Mouse (Mus musculus) olfactory bulb, adult 2 months (tissue): ENCODE data around the gene Chka. TPM values are rescaled to one million over a fixed set of nuclear protein-coding genes. Genes with fewer than 3 reads are reported as not detected.
A peak's percentile ranks its signal among the peaks of the same experiment; 100 is the strongest.

Source experiments
- H3K27ac ChIP-seq: fragments of 200-500 bp; 2 replicates; pipeline ENCODE4 v1.5.1; 2012; ENCODE audit warnings: low read depth, low read length; ENCODE audit not compliant: insufficient read depth
- H3K4me1 ChIP-seq: fragments of 200-500 bp; 2 replicates; pipeline ENCODE4 v1.6.1; 2012; ENCODE audit warnings: low read length; ENCODE audit not compliant: control insufficient read depth, insufficient read depth
- H3K4me3 ChIP-seq: fragments of 200-500 bp; 2 replicates; pipeline ENCODE4 v1.5.1; 2012; ENCODE audit warnings: mild to moderate bottlenecking, low read depth, low read length, moderate library complexity; ENCODE audit not compliant: insufficient read depth
- CTCF ChIP-seq: fragments of 200-500 bp; IDR thresholded peaks from 2 replicates; pipeline ENCODE4 v1.5.1; 2012; ENCODE audit warnings: low read depth, mild to moderate bottlenecking, low read length, moderate library complexity; ENCODE audit not compliant: insufficient read depth
- POLR2A ChIP-seq: fragments of 200-500 bp; IDR thresholded peaks from 2 replicates; pipeline ENCODE4 v1.6.1; 2012; ENCODE audit warnings: mild to moderate bottlenecking, low read depth, low read length, moderate library complexity; ENCODE audit not compliant: insufficient read depth
- WGBS: fragments of 180-500 bp; shearing (Covaris S2); methylation state at CpG from one replicate; pipeline ENCODE4 v1.1.7; 2018; 5-methylcytosine and 5-hydroxymethylcytosine counted together
- polyA plus RNA-seq: library from polyadenylated mRNA; stranded (reverse); fragments of >200 nt; gene quantifications from 2 replicates; pipeline ENCODE4 v1.2.4, GENCODE M21; 2012; ENCODE audit warnings: low replicate concordance; ENCODE audit not compliant: missing spikeins, insufficient read depth, insufficient read length

Chka gene
- polyA plus RNA-seq, 1 experiment, result not detected

GRCm38 (mm10) chr19:3906326-3906725, 54.8 kb downstream of the Chka start:
- no peak for TF ChIP-seq POLR2A
- no peak for TF ChIP-seq CTCF
- Histone ChIP-seq H3K27ac (no peak overlapping the region), H3K4me3 (peak overlapping the region; percentile 55), H3K4me1 (peaks cover 43% of the 10 kb centered on the region)
- WGBS, result 57% methylated on average over 10 of the region's 10 CpGs

- TF ChIP-seq CTCF (no peak), POLR2A (no peak)
- peak within 1 kb of the TSS; percentile 55 for H3K4me3 ChIP-seq
- H3K27ac ChIP-seq, result no peak within 1 kb of the TSS
- peaks cover 48% of the 10 kb centered on the region for H3K4me1 ChIP-seq
- 8% methylated on average over 36 of the region's 36 CpGs for WGBS
Observed at GRCm38 (mm10) chr19:3906795-3907786, 55.5 kb downstream of the Chka start, which contains the start of gene Tcirg1. Gene Tcirg1, minus strand, starts transcription at chr19:3907133.

- TF ChIP-seq CTCF (no peak), POLR2A (no peak)
- H3K4me3 ChIP-seq, result no peak overlapping the region
- 73% methylated on average over 8 of the region's 8 CpGs for WGBS
- H3K4me1 ChIP-seq, result peaks cover 38% of the 10 kb centered on the region
- H3K27ac ChIP-seq, result no peak overlapping the region
Observed at GRCm38 (mm10) chr19:3907876-3908660, 56.5 kb downstream of the Chka start.

DNA sequence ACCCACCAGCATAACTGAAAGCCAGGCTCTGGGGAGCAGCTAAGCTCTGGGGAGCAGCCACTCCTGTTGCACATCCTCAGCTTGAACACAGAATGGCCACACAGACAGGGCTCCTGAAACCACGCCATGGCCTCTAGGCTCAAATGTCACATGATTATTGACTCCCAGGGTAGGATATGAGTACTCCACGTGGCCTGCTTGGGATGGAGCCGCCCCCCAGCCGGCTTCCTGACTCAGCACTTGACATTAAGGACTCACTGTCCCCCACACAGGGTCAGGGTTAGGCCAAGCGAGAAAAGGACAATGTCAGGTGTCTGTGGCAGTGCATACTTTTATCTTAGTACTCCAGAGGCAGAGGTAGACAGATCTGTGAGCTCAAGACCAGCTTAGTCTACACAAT, 58.6 kb downstream of the Chka start:
- 78% methylated on average over 5 of the region's 5 CpGs for WGBS
- no peak for TF ChIP-seq POLR2A
- TF ChIP-seq CTCF, result no peak
- H3K27ac ChIP-seq, result no peak overlapping the region
- H3K4me3 ChIP-seq, result no peak overlapping the region
- peaks cover 25% of the 10 kb centered on the region for H3K4me1 ChIP-seq

DNA sequence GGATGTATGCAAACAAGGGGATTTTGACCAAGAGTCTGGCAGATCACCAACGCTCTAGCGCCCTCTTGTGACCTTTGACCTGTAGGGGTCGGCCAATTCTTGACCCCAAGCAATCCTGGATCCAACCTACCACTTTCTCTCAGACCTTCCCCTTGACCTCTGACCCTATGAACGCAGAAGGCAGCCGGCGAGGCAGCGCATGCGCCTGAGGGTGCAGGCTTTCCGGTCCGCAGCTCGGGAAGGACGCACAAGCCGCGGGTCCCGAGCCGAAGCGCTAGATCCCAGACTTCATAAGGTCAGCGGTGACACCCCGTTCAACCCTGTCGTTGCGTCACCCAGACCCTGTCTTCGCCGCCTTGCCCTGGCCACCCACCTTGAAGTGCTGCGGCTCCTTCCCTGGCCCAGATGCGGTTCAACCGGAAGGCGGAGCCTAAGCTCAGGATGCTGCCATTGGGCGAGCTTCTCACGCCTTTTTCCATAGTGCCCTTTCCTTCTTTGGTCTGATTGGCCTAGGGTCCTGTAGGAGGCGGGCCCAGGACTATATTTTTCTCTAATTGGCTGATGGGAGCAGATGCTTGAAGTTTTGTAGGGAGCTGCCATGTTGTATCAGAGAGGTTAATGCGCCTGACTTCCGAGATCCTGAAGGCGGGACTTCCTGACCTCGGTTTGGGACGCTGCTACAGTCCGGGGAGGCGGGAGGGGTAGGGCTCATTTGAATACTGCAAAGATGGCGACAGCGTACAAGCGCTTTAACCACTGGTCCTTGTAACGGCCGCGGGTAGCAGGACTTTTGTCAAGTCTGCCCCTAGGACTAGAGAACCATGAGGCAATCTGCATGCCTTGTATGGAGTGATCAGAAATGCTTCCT, 61.0 kb downstream of the Chka start, which contains the start of gene Ndufs8:
TSS of gene Ndufs8 (minus strand) at position 438 of the 868 bp plus-strand sequence.
- H3K4me3 ChIP-seq, result peak within 1 kb of the TSS; percentile 75
- under 1% methylated on average over 43 of the region's 43 CpGs for WGBS
- H3K4me1 ChIP-seq, result peaks cover 12% of the 10 kb centered on the region
- peak within 1 kb of the TSS; percentile 95 for H3K27ac ChIP-seq
- no peak for TF ChIP-seq CTCF
- no peak for TF ChIP-seq POLR2A

GRCm38 (mm10) chr19:3913692-3914091, 62.1 kb downstream of the Chka start:
- TF ChIP-seq POLR2A, result no peak
- no peak for TF ChIP-seq CTCF
- Histone ChIP-seq H3K4me1 (peaks cover 12% of the 10 kb centered on the region), H3K27ac (no peak overlapping the region), H3K4me3 (no peak overlapping the region; the same call in 1 of the 2 replicates)
- WGBS, result 89% methylated on average over 8 of the region's 8 CpGs

- Histone ChIP-seq H3K4me3 (no peak overlapping the region), H3K4me1 (peaks cover 12% of the 10 kb centered on the region), H3K27ac (no peak overlapping the region)
- no peak for TF ChIP-seq CTCF
- 92% methylated on average over 5 of the region's 5 CpGs for WGBS
Observed at GRCm38 (mm10) chr19:3914535-3914934, 63.0 kb downstream of the Chka start.

GRCm38 (mm10) chr19:3916727-3917126, 65.2 kb downstream of the Chka start:
- TF ChIP-seq CTCF (no peak), POLR2A (no peak)
- Histone ChIP-seq H3K27ac (no peak overlapping the region), H3K4me3 (no peak overlapping the region), H3K4me1 (peaks cover 7% of the 10 kb centered on the region)
- WGBS, result 72% methylated on average over 11 of the region's 11 CpGs
